Mouse (Mus musculus) CH12.LX (cell line): ENCODE measurements at regions not wholly inside any gene's neighbourhood (a gene's known extent, or its start where the extent isn't known, plus 50 kb on each side); places are given as distances from the start of the nearest gene placed in this dataset.
"Not testable (repeated sequence)": the region's sequence is repeated elsewhere in the genome, so short reads cannot be mapped to it uniquely, and the experiment has no call there.

Experiments
- CTCF ChIP-seq, 2 experiments: IDR thresholded peaks in 1 of 2; conservative IDR thresholded peaks in 1 of 2; 2 replicates each; pipeline ENCODE4 v1.5.1; 2011 to 2012; ENCODE audit warnings: low read depth in 2 of 2, low read length in 2 of 2, improper control_type of control experiment in 1 of 2, inconsistent platforms in 1 of 2, mild to moderate bottlenecking in 1 of 2, moderate library complexity in 1 of 2
- E2F4 ChIP-seq: IDR thresholded peaks from 2 replicates; pipeline ENCODE4 v1.6.1; 2011; ENCODE audit warnings: low read depth, low read length, improper control_type of control experiment; ENCODE audit not compliant: insufficient replicate concordance
- EP300 ChIP-seq: IDR thresholded peaks from 2 replicates; pipeline ENCODE4 v1.6.1; 2011; ENCODE audit warnings: low read length, improper control_type of control experiment
- HCFC1 ChIP-seq: IDR thresholded peaks from 2 replicates; pipeline ENCODE4 v1.6.1; 2012; ENCODE audit warnings: low read depth, mild to moderate bottlenecking, inconsistent platforms, low read length, improper control_type of control experiment
- KAT2A ChIP-seq: IDR thresholded peaks from 2 replicates; pipeline ENCODE4 v1.6.1; 2012; ENCODE audit warnings: low read length, improper control_type of control experiment, inconsistent platforms; ENCODE audit not compliant: insufficient replicate concordance
- MAX ChIP-seq: IDR thresholded peaks from 2 replicates; pipeline ENCODE4 v1.6.1; 2011; ENCODE audit warnings: low read length, improper control_type of control experiment
- NRF1 ChIP-seq: IDR thresholded peaks from 2 replicates; pipeline ENCODE4 v1.6.1; 2014; ENCODE audit warnings: low read depth, mild to moderate bottlenecking, inconsistent platforms, low read length, improper control_type of control experiment, moderate library complexity
- SMC3 ChIP-seq: IDR thresholded peaks from 2 replicates; pipeline ENCODE4 v1.6.1; 2011; ENCODE audit warnings: low read depth, low read length, improper control_type of control experiment
- USF1 ChIP-seq: IDR thresholded peaks from 2 replicates; pipeline ENCODE4 v1.6.1; 2014; ENCODE audit warnings: low read depth, mild to moderate bottlenecking, inconsistent platforms, low read length, improper control_type of control experiment
- USF2 ChIP-seq: conservative IDR thresholded peaks from 2 replicates; pipeline ENCODE4 v1.6.1; 2011; ENCODE audit warnings: low read depth, low read length, improper control_type of control experiment
- ZC3H11A ChIP-seq: IDR thresholded peaks from 2 replicates; pipeline ENCODE4 v1.6.1; 2012; ENCODE audit warnings: low read depth, mild to moderate bottlenecking, inconsistent platforms, low read length, improper control_type of control experiment

DNA sequence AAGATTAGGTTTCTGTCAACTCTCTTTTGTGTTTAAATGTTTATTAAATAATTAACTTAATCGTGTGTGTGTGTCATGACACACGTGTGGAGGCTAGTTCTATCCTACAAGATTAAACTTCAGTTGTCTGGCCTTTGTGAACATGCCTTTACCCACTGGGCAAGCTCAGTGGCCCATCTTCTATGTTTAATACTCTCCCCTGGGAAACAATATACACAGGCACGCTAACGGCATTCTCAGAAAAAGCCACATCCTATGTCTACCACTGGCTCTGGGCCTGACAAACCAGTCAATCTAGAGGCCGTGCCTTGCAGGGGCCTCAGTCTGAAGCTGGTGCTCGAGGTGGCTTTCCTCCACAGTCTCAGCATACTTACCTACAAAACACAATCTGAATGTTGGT lies 82.4 kb upstream of the Dynlt1c start:
- TF ChIP-seq NRF1; EP300; ZC3H11A; MAX; CTCF (conservative IDR thresholded peaks at IDR 0.05 in 1 of 2, IDR thresholded peaks at IDR 0.05 in 1 of 2; ENCODE audit: low read depth in 2 of 2, low read length in 2 of 2); USF2; USF1; HCFC1; SMC3; E2F4; KAT2A: not testable (repeated sequence)
